Mouse (Mus musculus) spleen, postnatal 10 days (tissue): ENCODE measurements around the gene Plxdc1.

Experiments
- DNase-seq, 2 experiments: peaks; one replicate each; pipeline ENCODE4 v3.0.0; 2021 to 2022; ENCODE audit warnings: low spot score in 2 of 2

Plxdc1 gene

DNA sequence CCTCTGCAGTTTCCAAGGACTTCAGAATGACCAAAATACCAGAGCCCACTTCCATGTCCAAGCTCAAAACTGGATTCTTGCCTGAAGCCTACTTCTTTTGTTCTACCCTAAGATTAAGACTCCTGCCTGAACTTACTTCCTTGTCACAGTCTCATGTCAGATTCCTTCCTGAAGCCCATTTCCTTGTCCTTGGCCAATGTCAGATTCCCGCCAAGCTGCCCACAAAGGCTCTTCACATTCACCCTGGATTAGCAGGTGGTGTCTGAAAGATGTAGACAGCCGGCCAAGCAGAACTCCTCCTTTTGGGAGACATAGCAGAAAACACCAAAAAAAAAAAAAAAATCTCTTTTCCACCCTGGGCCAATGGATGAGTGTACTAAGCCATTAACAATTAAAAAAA, 70.8 kb downstream of the Plxdc1 start:
- no peak for DNase-seq

DNA sequence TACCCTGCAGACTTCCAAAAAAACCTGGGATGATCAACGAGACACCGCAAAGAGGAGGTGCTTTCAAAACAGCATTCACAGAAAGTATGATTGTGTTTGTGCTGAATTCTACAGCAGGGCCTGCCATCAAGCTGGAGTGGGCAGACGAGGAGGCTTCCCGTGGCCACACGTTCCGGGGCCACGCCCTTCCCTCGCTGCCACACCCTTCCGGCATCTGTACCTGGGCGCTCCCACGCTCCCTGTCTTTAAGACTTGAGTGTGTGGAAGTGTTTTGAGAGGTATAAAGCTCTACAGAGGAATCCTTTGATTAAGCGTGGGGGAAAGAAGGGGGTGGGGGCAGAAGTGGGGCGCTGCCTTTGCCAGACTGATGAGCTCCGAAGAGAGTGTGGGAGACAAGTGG, 73.1 kb downstream of the Plxdc1 start:
- DNase-seq: no peak

DNA sequence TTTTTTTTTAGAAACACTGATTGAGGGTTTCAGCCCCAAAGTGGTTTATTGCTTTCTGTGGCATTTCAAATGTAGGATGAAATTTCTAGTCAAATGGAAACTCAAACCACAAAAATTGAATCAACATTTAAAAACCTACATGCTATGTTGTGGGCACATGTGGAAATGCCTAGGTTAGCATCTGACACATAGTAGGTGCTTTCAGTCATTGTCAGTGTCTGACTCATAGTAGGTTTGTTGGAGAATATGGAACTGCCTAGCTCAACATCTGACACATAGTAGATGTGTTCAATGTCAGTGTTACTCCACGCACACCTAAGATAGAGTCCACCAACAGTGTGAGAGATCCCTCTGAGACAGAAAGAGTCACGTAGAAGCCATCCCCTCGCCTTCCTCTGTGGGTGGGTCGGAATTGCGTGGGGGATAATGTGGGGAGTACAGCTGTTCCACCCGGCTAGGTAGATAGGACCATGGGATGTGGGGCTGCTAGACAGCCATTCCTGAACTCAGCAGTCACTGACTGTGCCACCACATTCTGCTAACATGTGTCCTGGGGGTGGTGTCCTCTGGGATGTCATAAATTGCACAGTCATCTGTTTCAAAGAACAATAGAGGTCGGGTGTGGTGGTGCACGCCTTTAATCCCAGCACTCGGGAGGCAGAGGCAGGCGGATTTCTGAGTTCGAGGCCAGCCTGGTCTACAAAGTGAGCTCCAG, 77.5 kb downstream of the Plxdc1 start:
- no peak for DNase-seq

DNA sequence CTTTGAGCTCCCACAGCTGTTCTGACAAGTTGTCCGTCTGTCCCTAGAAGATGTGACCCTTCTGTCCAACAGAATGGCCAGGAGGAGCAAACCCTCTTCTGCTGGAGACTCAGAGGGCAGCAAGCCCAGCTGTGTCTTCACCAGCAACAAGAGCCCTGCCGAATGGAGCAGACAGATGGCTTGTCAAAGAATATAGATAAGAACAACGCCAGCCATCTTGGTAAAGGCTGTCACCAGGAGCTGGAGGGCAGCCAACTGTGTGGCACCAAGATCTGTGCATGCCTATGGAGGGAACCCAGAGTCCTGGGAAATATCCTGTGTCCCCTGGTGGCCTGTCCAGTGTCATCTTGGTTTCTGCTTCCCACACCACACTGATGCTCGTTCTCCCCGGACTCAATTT, 78.3 kb downstream of the Plxdc1 start:
- peak in 1 of 2 experiments; percentile 21 for DNase-seq

DNA sequence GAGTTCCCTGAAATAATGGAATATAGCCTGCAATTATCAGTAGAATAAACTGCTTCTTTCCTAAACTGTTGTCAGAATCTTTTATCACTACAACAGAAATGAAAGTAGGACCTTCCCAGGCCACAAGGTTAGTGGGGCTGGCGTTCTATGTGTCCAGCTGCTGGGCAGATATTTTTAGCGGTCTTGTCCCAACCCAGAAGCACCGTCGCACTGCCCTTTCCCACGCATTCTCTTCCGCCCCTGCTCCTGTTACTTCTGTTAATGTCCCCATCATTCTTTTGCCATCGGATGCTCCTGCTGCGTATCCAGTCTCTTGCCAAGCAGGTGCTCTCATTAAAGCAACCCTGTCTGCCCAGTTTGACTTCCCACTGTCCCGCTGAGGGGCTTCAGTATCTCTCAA, 79.3 kb downstream of the Plxdc1 start:
- DNase-seq: no peak

DNA sequence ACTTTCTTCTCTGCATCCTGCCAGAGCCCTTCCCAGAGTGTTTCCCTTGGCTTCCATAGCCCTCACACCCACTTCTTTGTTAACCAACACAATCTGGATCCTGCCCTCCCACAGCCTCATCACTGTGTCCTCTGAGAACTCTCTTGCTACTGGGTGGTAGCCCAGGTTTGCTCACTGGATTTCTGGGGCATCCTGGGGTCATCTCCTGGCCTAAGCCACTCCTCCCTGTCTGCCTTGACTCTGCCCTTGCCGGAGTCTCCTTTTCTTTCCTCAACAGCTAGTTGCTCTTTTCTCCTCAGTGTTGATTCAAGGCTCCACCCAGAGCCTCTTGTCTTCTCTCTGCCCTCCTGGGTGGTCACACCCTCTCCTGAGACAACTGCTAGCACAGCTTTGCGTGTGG, 80.3 kb downstream of the Plxdc1 start:
- DNase-seq: no peak

DNA sequence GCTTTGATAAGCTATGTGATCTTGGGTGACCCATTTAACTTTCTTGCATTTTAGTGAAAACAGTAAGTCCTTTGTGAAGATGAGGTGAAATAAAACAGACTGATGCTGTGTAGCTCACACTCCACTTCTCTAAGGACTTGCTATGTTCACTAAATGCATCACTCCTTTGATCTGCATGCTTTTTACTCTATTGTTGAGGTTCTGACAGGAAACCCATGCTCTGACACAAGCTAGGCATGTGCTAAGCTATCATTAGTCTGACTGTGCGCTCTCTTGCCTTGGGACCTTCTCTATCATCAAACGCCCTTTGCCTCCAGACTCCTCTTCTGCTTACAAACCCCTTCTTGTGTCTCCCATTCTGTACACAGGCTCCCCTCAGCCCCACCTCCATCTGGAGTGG, 80.7 kb downstream of the Plxdc1 start:
- no peak for DNase-seq

DNA sequence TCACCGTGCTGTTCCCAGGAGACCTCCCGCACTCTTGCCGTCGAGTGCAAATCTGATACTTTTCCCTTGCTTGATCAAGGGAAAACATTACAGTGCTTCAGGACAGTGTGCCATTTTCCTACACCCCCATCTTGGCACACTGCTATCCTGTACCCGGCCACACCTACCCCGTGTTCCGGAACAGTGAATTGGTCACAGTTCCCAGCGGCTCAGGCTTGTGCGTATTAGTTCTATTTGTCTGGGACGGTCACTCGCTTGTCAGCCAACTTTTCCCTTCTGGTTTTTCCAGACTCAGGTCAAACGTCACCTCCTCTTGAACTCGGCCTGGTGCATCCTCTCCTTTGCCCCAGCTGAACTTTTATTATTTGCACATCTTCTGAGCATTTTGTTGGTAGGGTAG, 81.4 kb downstream of the Plxdc1 start:
- DNase-seq: no peak

DNA sequence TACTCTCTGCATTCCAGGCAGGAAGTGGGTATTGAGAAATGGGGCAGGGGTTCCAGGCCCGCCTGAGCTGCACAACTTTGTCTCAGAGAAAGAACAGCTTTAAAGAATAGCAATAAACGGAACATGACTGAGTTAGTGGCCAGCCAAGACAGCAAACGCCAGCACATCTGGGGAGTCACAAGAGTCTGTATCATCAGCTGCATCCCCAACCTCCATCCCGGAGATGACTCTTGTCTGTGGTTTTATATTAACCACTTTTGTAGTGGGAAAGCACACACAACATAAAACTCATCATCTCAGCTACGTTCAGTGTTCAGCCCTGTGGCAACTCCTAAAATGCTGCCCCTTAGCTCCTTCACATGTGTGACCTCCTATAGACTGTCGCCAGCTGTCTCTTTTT, 84.4 kb downstream of the Plxdc1 start:
- DNase-seq: no peak

DNA sequence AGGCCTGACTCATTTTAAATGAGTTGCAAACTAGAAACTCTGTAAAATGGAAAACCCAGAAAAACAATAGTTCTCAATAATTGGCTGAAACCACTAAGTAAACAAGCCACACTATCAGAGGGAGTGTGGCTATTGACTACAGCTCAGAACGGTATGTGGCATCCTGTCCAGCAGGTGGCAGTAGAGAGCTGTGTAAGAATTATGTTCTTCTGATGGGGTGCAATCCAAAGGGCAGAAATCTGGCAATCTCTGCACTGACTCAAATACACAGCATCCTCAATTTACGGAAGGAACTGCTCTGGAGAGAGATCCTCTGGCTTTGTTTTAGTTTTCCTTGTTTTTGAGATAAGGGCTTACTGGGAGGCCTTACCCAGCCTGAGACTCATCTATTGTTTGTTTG, 86.4 kb downstream of the Plxdc1 start:
- peak; percentile 61 to 86 for DNase-seq

DNA sequence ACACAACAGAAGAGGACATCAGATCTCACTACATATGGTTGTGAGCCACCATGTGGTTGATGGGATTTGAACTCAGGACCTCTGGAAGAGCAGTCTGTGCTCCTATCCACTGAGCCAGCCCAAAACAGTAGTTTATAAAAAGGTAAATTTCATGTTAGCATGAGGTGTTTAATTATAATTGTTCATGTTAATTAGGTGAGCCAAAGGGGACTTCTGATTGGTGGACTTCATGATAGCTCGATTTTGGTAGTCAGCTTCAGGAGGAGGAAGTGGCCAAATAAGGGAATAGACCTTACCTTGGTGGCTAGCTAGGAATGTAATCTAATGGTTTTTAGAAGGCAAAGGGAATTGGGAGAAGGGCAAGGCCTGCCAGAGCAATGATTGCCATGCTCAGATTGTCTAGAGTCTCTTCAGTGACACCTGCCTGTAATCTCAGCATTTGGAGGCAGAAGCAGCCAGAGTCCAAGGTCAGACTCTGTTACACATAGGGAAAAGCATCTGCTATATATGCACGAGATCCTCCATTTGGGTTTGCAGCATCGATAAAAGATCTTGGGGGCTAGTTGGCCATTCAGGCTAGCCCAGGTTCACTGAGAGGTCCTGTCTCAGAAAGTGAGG, 88.6 kb downstream of the Plxdc1 start:
- no peak for DNase-seq

DNA sequence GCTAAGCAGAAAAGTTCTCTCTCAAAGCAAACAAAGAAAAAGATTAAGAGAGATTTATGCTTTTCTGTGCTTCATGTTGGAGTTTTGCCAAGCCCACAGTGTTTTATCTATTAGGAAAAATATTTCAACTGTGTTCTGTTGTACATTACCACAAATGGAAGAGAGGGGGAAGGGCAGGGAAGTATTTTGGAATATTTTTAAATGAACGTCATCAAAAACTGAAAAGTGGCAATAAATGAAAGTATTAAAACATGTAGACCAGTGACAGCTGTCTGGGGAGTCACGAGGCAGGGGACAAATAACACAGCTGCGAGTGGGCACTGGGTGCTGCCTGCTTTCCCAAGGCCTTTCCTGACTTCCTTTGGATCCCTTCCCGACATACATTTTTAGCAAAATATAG, 89.6 kb downstream of the Plxdc1 start:
- no peak for DNase-seq

DNA sequence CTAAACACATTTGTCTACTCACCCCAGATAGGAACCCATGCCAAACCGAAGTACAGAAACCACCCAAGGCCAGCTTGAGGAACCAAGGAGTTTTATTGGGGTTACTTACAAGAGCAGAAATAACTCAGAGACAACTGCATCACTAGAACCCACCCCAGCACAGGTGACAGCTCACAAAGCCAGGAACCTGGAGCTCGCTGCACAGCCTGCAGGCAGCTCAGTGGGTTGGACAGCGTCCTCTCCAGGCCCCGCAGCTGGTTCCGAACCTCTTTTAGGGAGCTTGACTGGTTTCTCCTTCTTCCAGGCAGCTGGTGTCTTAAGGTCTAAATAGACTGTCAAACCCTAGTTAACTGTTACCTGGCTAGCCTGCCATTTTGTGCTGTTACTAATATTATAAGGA, 94.4 kb downstream of the Plxdc1 start:
- no peak for DNase-seq

DNA sequence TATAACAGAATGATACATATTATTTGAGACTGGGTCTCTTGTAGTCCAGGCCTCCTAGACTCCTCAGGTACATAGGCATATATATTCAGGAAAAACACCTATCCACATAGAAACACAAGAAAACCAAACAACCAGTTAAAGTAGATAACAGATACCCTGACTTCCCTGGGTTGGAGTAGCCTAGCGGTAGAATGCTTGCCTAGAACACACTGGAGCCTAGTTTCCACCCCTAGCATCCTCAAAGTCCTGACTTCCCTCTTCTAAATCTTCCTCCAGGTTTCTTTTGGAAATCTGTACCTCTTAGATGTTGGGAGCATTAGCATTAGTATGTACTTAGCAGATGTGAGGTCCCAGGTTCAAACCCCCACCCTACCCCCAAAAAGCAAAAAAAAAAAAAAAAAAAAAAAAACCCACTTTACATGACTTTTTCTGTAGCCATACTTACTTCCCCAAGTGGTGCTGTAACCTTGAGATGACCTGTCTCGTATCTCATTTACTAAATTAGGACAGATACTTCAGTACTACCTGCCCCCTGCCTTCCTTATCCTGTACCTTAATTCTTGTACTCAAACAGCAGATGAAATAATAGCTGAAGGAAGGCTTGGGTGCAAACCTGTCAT, 100.8 kb downstream of the Plxdc1 start:
- no peak for DNase-seq

DNA sequence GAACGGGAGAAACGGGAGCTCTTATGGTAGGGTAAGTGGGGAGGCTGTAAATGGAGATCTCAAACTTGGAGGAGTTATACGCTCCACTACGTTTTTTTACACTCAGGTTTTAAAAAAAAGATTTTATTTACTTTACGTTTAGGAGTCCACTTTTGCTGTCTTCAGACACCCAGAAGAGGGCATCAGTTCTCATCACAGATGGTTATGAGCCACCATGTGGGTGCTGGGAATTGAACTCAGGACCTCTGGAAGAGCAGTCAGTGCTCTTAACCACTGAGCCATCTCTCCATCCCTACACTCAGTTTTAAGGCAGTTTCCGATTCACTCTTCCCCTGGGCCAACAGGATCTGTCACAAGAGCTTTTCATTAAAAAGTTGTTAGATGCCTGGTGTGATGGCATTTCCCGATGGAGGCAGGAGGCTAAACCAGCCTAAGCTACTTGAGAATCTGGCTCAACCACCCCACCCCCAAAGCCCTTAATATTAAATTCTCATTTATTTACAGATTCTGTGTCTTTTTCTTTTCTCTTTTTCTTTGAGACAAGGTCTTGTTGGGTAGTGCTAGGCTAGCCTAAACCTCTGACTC, 101.6 kb downstream of the Plxdc1 start:
- no peak for DNase-seq

DNA sequence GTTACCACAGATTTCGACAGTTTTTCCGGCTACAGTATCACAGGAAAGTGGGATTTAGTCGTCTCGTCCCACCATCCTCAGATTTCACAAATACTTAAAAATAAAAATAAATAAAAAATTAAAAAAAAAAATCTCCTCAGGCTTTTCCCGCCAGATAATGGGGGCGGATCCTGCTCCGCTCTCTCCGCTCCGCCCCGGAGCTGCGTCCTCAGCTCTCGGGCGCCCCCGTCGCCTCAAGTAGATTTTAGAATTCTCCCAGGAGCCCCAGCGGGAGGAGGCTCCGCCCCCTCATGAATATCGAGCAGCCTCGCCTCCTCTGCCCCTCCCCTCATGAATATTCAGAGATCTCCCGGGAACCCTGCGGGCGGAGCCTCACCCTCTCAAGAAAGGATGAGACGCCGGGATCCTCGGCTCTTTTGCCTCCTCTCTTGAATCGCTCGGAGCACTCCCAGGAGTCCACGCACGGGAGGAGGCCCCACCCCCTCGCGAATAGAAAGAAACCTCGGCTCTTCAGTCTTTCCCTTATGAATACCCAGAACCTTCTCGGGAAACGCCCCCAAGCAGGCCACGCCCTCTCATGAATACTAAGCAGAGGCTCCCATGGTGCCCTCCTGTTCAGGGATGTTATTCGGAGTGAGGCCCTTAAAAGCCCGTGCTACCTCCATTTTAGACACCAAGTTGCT, 102.2 kb downstream of the Plxdc1 start, which contains the start of gene Fbxo47:
TSS of gene Fbxo47 (minus strand) at position 237 of the 683 bp plus-strand sequence.
- DNase-seq: peak; percentile 90 to 98

DNA sequence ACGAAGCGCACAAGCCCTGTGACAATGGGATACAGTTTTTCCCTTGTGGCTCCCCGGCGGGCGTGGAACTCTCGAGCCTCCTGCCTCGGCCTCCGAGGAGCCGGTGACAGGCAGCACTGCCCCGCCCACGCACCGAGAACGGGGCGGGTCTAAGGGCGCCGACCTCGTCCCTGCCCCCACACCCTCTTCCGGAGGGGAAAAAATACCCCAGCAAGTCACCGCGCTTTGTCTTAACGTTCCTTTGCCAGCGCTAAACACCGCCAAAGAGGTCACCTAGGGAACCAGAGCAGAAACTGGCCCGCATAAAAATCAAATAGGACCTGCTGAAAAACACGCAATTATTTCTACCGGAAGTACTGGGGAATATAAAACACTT, 102.7 kb downstream of the Plxdc1 start:
- DNase-seq: peak; percentile 76 to 87

DNA sequence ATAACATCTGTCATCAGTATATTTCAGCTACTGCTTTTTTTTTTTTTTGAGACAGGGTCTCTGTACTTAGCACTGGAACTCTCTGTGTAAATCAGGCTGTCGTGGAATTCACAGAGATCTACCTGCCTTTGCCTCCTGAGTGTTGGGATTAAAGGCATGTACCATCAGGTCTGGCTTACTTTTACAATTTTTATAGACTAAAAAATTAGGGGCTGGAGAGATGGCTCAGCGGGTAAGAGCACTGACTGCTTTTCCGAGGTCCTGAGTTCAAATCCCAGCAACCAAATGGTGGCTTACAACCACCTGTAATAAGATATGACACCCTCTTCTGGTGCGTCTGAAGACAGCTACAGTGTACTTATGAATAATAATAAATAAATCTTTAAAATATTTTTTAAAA, 105.9 kb downstream of the Plxdc1 start:
- no peak for DNase-seq

DNA sequence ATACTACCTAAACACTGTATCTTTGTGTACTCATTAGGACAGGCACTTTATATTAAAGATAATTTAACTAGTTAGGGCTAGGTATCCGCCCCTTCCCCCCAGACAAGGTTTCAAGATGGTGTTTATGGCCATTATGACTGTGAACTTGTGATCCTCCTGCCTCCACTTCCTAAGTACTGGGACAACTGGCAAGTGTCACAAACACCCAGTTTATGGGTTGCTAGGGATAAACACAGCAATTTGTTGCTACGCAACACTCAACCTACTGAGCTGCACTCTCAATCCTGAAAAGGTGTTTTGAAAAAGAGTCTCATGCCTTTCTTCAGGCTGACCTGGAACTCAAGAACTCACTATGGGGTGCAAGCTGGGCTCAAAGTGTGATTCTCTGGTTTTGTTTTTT, 108.9 kb downstream of the Plxdc1 start:
- DNase-seq: no peak

DNA sequence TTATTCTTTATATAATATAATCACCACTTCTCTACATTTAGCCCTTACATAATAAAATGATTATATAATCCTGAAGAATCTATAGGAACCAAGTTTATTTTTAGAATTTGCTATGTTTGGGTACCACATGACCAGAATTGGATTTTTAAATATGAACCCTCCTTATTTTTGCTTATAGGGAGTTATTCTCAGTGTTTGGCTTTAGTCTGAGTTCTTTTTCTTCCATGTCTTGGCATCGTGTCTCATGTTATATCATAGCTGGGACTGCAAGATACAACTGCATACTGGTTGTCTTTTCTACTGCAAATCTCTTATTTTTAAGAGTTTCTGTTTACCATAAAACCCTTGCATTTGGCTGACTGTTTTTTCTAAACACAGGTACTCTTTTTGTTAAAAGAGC, 111.8 kb downstream of the Plxdc1 start:
- DNase-seq: no peak
